Mouse (Mus musculus): Measurements from ENCODE around the gene Bbs9.
A peak's percentile ranks its signal among the peaks of the same experiment; 100 is the strongest.

The Bbs9 gene

GRCm38 (mm10) chr9:22697811-22698210 lies 222.3 kb downstream of the Bbs9 start:
- peak in 1 of 2 experiments; percentile 21 for DNase-seq

- DNase-seq = no peak
Observed at GRCm38 (mm10) chr9:22698501-22698900, 223.0 kb downstream of the Bbs9 start.

- no peak for DNase-seq
Observed at GRCm38 (mm10) chr9:22702065-22702611, 226.6 kb downstream of the Bbs9 start.

- no peak for DNase-seq
Observed at GRCm38 (mm10) chr9:22702812-22703367, 227.4 kb downstream of the Bbs9 start.

GRCm38 (mm10) chr9:22703541-22703940 lies 228.0 kb downstream of the Bbs9 start:
- DNase-seq = no peak

GRCm38 (mm10) chr9:22707166-22707913 lies 231.8 kb downstream of the Bbs9 start:
- DNase-seq = peak in 1 of 2 experiments; percentile 15

- peak; percentile 86 to 88 for DNase-seq
Observed at GRCm38 (mm10) chr9:22708970-22709726, 233.6 kb downstream of the Bbs9 start.

- DNase-seq = peak in 1 of 2 experiments; percentile 17
Observed at GRCm38 (mm10) chr9:22710032-22710431, 234.5 kb downstream of the Bbs9 start.

GRCm38 (mm10) chr9:22711339-22711738 lies 235.8 kb downstream of the Bbs9 start:
- DNase-seq = no peak

GRCm38 (mm10) chr9:22712743-22713142 lies 237.2 kb downstream of the Bbs9 start:
- peak in 1 of 2 experiments; percentile 15 for DNase-seq

GRCm38 (mm10) chr9:22713286-22713685 lies 237.8 kb downstream of the Bbs9 start:
- peak; percentile 65 to 69 for DNase-seq

- DNase-seq = no peak
Observed at GRCm38 (mm10) chr9:22717583-22717982, 242.1 kb downstream of the Bbs9 start.

- no peak for DNase-seq
Observed at GRCm38 (mm10) chr9:22718174-22718823, 242.8 kb downstream of the Bbs9 start.

- DNase-seq = no peak
Observed at GRCm38 (mm10) chr9:22732646-22733045, 257.1 kb downstream of the Bbs9 start.

GRCm38 (mm10) chr9:22734954-22735353 lies 259.4 kb downstream of the Bbs9 start:
- DNase-seq = no peak

GRCm38 (mm10) chr9:22735385-22735784 lies 259.9 kb downstream of the Bbs9 start:
- DNase-seq = no peak

GRCm38 (mm10) chr9:22737893-22738292 lies 262.4 kb downstream of the Bbs9 start:
- DNase-seq = no peak

GRCm38 (mm10) chr9:22738861-22739260 lies 263.3 kb downstream of the Bbs9 start:
- DNase-seq = no peak

GRCm38 (mm10) chr9:22741967-22742366 lies 266.5 kb downstream of the Bbs9 start:
- DNase-seq = no peak

- DNase-seq = peak; percentile 29 to 34
Observed at GRCm38 (mm10) chr9:22748617-22749016, 273.1 kb downstream of the Bbs9 start.

- peak; percentile 64 to 69 for DNase-seq
Observed at GRCm38 (mm10) chr9:22750779-22751545, 275.4 kb downstream of the Bbs9 start.

GRCm38 (mm10) chr9:22751546-22751929 lies 276.0 kb downstream of the Bbs9 start:
- no peak for DNase-seq

All from cerebellum, postnatal 10 days (tissue).